Mouse (Mus musculus) spleen, adult 18-20 months (tissue): Measurements from ENCODE around the gene Apc2.
"Not testable (repeated sequence)": the region's sequence is repeated elsewhere in the genome, so short reads cannot be mapped to it uniquely, and the experiment has no call there.

ENCODE experiments used
- DNase-seq, 2 experiments: peaks; one replicate each; pipeline ENCODE4 v3.0.0; 2022; ENCODE audit warnings: mixed read lengths in 2 of 2

Gene Apc2

DNA sequence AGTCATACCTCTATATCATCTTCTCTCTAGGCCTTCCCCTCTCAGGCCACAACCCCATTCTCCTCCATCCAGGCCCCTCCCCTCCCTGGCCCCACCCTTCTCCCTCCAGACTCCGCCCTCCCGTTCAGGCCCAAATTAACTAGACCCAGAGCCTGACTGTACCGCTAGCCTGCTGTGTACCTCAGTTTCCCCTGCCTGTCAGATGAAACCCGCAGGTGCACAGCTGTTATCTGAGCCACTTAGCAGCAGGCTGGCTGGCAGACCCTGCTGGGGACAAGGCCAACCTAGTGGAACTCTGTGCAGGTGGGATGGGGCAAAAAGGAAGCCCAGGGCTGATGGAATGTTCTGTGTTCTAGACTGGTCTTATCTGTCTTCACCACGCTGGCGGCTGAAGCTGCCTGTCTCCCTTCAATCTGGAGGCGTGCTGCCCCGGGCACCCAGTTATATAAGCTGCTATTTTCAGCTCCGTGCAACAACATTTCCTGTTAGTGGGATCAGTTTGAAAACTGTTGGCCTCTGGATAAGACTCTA is 48.4 kb downstream of the Apc2 start:
- no peak for DNase-seq

DNA sequence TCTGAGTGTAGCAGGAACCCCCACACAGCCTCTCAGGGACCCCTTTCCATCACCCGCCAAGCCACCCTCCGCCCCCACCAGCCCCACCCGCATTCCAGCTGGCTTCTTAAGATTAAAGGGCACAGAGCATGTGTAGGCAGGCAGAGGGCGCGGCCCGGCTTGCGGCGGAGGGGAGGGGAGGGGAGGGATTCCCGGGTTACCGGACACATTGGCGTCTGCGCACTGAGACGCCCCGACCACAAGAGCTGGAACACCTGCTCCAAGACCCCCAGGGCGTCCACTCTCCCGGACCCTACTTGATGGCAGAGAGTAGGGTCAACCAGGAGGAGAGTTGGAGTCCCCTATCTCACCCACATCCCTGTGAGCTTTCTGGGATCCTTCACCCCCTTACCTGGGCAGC is 49.3 kb downstream of the Apc2 start:
- no peak for DNase-seq

- DNase-seq, result not testable (repeated sequence)
Measured at GRCm38 (mm10) chr10:80345929-80346328, 50.2 kb downstream of the Apc2 start.

GRCm38 (mm10) chr10:80347514-80347967 is 51.8 kb downstream of the Apc2 start:
- no peak for DNase-seq

- DNase-seq, result peak; percentile 42 to 69
Measured at GRCm38 (mm10) chr10:80348244-80348781, 52.5 kb downstream of the Apc2 start, which contains the start of gene Adamtsl5. Gene Adamtsl5 (minus strand): TSS chr10:80348412.

DNA sequence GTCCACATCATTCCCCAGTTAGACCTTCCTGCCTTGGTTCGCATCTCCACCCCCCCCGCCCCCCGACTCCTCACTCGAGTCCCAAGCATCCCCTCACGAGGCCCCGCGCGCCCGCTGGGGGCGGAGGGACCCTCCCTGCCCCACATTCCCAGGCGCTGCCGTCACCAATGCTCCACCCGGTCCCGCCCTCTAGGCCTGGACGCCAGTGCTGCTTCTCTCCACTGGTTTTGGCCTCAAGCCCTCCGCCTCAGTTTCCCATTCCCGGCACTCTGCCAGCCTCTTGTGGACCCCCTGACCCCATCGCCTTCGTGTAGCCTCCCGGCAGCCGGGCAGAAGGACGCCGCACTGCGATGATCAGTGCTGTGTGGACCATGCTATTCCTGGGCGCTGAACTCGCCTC is 53.2 kb downstream of the Apc2 start:
- no peak for DNase-seq

- DNase-seq, result peak; percentile 63 to 90
Measured at GRCm38 (mm10) chr10:80350292-80350691, 54.5 kb downstream of the Apc2 start.

DNA sequence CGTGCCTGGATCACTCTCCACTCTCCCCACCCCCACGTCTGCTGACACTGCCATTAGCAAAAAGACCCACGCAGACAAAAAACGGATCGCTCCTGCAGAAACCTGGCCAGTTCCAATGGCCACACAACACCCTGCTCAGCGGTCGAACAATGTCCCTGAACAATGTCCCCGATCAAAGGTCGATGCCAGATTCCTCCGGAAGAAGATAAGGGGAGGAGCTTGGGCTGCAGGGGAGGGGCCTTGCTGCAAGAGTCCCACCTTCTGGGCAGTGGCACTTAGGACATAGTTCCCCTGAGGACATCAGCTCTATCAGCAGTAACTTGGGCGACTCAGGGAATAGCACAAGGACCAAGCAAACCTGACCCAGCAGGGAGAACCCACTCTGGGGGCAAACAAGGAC is 56.1 kb downstream of the Apc2 start:
- DNase-seq, result no peak

DNA sequence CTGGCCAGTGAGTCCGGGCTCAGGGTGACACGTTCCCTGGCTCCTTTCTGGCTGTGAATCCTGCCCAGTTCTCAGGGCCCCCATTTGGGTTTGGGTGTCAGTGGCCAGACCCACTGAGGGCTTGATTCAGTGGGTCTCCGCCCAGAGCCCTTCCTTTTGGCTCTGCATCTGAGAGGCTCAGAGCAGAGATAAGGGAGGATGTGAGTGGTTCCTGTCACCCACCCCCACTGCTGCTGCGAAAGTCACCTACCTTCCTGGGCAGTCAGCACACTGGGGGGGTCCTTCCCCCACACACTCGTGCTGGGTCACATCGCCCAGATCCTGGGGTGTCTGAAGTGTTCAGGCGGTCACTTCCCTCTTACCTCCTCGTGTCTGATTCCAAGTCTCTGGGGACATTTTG is 57.0 kb downstream of the Apc2 start:
- DNase-seq, result no peak

DNA sequence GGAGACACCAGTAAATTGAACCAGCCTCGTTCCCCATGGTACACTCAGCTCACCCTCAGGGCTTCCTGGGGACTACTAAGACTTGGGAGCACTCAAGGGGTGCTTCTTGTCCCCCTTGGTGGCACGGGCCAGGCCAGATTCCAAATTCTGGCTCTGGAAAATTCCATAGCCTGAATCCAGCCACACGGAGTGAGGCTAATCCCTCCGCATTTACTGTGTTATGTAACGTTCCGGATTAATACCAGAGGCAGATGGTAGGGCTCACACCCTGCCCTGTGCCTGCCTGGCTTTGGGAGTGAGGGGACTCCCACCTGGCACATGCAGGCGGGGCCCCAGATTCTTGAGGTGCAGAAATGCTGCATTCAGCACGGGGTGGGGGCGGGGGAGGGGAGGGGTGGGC is 59.7 kb downstream of the Apc2 start:
- DNase-seq, result no peak

DNA sequence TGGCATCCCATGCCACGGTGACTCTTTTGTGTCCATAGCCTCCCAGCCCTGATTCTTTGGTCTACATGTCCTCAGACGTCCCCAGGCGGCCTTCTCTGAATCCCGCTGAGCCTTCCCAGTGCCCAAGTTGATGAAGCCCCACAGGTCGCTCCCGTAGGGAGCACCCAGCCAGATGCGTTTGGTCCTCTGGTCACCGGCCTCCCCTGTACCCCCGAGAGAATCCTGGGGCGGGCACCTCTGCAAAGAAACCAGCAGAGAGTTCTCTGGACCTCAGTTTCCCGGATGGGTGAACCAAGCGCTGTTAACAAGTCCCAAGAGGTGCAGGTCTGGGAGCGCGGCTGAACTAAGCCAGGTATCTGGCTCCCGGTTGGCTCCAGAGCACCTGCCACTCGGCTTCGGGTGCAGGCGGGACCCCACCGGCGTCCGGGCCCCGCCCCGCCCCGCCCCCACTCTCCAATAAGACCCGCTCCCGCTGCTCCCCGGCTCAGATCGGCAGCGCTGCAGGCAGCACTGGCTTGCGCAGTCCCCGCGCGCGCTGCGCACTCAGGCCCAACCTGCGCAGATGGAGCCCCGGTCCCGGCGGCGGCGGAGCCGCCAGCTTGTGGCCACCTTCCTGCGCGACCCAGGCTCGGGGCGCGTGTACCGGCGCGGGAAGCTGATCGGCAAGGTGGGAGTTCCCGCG is 60.4 kb downstream of the Apc2 start, which contains the start of gene Plk5:
TSS of gene Plk5 (plus strand) at position 459 of the 682 bp plus-strand sequence.
- DNase-seq, result no peak

- no peak for DNase-seq
Measured at GRCm38 (mm10) chr10:80356737-80357136, 61.0 kb downstream of the Apc2 start.

DNA sequence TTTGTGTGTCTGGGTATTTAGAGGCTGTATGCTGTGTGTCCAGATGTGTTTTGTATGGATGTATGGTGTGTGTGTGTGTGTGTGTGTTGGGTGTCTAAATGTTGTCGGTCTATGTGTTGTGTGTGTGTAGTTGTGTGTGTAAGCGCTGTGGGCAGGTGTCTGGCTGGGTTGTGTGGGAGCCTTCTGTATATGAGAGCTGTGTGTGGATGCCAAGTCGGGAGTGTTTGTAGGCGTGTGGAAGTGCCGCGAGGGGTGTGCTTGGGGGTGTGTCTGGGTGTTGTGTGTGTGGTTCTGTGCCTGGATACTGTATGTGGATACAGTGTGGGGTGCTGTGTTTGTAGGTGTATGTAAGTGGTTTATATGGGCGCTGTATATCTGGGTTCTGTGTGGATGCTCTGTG is 61.6 kb downstream of the Apc2 start:
- no peak for DNase-seq

DNA sequence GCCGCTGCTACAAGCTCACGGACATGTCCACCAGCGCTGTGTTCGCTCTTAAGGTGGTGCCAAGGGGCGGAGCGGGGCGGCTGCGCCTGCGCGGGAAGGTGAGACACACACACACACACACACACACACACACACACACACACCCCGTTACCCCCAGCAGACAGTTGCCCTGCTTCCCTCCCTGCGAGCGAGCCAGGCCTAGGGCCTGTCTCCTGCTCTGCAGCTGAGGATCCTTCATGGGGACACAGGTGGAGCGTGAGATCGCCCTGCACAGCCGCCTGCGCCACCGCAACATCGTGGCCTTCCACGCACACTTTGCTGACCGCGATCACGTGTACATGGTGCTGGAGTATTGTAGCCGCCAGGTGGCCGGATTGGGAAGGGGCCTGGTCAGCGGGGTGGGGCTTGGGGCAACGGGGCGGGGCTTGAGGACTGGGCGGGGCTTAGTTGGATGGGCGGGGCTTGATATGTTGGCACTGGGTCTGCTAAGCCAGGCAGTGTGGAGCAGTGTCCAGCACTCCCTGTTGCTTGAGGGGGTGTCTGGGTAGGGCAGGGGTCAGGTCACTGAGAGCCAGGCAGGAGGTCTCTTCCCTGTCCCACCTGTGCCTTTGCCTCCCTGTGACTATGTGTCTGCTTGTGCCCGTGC is 62.3 kb downstream of the Apc2 start:
- DNase-seq, result no peak

DNA sequence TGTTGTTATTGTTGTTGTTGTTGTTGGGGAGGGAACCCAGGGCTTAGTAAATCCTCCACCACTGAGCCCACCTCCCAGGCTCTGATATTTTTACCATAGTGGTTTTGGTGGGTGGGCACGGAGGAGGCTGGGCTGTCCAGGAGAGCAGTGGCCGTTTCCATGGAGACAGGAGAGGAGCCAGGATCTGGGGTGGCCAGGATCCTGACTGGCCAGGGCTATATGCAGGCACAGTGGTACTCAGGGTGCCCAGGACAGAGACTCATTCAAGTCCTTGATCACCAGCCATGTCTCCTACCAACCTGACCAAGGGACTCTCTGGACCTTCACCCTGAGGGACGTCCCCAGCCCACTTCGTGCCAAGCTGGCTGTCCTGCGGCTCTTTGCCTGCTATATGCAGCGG is 68.0 kb downstream of the Apc2 start:
- DNase-seq, result no peak

DNA sequence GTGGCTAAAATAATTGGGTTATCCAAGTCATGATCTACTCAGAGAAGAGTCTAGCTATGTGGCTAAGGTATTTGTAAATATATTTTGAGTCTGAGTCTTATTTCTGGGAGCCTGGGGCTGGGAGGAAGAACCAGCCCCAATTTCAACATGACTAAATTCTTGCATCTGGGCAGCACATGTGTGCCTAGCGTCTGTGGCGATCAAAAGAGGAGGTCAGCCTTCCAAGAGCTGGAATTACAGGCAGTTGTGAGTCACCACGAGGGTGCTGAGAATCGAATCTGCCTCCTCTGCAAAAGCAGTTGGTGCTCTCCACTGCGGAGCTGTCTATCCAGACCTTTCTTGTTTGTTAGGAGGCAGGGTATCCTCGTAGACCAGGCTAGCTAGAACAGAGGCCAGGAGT is 70.0 kb downstream of the Apc2 start:
- DNase-seq, result no peak
